Mouse (Mus musculus): ENCODE data around the gene Apeh.
"Not testable (repeated sequence)": the region's sequence is repeated elsewhere in the genome, so short reads cannot be mapped to it uniquely, and the experiment has no call there.

The Apeh gene

DNA sequence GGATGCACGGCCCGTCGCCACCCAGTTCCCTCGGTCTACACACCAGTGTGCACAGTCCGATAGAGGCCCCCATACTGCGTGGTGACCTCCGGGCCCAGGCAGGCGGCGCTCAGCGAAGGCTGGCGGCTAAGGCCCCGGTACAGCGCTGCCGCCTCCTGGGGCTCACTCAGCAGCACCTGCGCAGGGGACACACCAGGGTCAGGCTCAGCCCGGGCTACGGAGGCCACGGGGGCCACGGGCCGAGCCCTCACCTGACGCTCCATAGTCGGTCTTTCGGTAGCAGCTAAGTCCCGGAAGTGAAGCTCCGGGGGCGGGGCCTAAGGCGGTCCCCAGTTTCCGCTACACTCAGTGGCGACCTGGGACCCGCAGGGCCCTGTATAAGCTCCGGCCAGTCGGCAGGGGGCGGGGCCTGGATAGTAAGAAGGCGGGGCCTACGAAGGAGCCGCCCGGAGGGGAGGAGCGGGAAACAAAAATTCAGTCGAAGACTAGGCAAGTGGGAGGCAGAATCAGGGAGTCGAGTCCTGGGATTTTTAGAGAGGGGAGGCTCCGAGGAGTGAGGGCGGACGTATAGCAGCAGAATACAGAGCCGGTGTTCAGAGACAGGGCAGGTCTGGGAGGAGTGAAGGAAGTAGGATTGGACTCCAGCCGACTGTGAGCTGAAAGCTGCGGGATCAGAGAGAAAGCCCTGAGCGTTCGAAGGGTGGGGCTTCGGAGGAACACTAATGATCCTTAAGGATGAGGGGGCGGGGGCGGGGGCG is at the start of gene Apeh:
Apeh (minus strand) TSS at position 423 of the 758 bp plus-strand sequence.
- DNase-seq (ENCODE audit: low read depth), result peak; percentile 95

DNA sequence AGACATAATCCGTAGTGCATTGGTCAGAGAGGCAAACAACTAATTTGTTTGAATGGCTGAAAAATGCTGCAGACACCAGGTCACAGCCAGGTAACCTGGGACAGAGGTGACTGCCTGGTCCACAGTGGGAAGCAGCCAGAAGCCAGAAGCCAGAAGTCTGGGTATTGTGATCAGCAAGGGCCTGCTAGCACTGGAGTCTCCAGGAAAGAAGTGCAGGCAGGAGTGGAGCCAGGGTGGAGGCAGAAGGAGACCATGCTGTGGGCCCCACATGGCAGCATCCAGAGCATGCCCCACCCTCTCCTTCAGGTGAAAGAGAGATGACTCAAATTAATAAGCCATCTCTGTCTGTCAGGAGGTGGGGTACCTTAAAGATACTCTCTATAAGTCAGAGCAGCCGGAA is 49.1 kb upstream of the Apeh start:
- DNase-seq (ENCODE audit: low read depth), result no peak

GRCm38 (mm10) chr9:108141387-108141786 is 47.0 kb upstream of the Apeh start:
- no peak for DNase-seq (ENCODE audit: low read depth)

DNA sequence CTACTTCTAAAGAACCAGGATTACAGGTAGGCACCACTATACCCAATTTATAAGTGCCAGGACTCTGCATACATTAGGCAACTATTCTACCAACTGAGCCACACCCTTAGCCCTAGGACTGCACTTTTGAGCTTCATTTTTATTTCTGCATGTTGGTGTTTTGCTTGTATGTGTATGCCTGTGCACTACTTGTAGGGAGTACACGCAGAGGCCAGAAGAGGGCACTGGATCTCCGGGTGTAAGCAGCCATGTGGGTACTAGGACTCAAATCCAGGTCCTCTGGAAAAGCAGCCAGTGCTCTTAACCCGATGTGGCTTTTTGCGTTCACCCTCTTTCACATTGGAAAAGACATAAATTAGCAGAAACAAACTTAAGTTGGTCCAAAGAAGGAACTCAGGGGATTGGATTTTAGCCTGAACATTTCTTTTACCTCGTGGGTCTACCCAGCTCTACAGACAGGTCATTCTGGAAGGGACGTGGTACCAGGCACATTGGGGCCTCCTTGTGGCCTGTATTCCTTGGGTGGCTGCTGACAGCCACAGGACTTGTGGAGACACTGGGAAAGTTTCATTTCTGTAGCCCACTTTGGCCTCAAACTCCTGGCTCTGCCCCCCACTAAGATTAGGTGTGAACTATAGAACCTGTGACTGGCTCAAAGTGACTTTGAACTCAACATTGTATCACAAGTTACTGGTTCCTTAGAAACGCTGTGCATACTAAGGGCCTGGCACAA is 45.7 kb upstream of the Apeh start:
- DNase-seq (ENCODE audit: low read depth), result peak; percentile 43

DNA sequence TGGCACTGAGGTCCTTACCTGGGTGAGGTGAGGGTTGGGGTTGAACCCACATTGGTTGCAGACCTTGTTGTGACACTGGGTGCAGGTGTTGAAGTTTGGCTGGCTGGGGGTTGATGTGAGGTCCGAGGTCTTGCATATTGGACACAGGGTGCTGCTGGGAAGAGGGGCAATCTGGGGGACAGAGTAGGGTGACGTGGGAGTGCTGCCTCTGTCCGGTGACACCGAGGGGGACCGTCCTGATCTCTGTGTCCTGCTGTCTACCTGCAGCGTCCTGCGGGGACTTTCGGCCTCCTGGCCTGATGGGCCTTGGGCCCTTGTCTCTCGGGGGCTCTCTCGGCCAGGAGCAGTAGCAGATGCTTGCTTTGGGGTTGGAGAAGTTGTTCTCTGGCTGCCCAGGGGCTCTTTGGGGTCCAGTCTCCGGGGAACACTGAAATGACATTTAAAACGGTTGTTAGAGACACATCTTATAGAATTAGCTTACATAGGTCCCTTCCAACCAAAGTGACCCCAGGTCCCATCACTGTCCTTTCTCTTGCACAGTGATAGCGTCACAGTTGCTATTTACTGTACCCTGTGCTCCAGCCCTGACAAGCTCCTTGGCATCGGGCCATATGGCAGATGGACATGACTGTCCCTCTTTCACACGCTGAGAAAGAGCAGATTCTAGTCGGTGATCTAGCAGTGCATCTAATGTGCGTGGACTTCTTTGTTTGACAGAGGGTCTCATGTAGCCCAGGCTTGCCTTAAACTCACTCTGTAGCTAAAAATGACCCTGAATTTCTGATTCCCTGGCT is 45.0 kb upstream of the Apeh start:
- no peak for DNase-seq (ENCODE audit: low read depth)

- DNase-seq (ENCODE audit: low read depth), result no peak
Measured at GRCm38 (mm10) chr9:108138118-108138517, 43.7 kb upstream of the Apeh start.

DNA sequence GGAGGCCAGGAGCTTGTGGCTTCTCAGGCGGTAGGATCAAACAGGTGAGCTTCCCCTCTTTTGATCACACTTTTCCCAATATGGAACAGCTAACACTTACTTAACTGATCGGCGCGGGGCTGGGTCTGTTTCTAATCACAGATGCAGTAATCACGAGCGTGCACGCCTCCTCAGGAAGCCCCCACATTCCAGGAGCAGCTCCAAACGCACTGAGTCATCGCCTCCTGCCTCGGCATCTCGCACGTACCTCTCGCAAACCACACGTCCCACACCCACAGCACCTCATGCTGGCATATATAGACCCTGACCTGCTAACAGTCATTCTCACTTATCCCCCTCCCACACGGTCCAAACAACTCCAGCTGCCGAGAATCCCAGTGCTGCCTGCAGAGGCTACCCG is 43.1 kb upstream of the Apeh start:
- DNase-seq (ENCODE audit: low read depth), result no peak

- DNase-seq (ENCODE audit: low read depth), result no peak
Measured at GRCm38 (mm10) chr9:108136930-108137462, 42.6 kb upstream of the Apeh start.

DNA sequence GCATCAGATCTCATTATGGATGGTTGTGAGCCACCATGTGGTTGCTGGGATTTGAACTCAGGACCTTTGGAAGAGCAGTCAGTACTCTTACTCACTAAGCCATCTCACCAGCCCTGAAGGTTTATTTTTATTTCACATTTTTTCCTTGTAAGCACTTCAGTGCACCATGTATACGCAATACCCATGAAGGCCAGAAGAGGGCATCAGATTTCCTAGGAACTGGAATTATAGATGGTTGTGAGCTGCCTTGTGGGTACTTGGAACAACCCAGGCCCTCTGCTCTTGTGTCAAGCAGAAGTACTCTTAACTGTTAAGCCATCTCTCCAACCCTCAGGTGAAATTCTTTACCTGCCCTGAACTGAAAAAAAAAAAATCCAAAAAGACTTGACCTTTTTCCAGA is 41.8 kb upstream of the Apeh start:
- peak; percentile 79 for DNase-seq (ENCODE audit: low read depth)

- not testable (repeated sequence) for DNase-seq (ENCODE audit: low read depth)
Measured at GRCm38 (mm10) chr9:108135679-108136078, 41.3 kb upstream of the Apeh start.

GRCm38 (mm10) chr9:108133478-108133877 is 39.1 kb upstream of the Apeh start:
- DNase-seq (ENCODE audit: low read depth), result no peak

DNA sequence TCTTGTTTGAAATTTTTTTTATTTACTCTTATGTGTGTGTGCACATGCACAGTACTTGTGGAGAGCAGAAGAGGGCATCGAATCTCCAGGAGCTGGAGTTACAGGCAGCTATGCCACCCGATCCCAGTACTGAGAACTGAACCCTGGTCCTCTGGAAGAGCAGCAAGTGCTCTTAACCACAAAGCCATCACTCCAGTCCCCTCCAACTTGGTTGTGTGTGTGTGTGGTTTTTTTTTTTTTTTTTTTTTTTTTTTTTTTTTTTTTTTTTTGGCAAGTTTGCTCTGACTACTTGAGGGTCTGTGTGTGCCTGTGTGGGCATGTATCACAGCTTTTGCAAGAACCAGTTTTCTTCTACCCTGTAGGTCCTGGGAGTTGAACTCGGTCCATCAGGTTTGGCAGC is 38.0 kb upstream of the Apeh start:
- no peak for DNase-seq (ENCODE audit: low read depth)

DNA sequence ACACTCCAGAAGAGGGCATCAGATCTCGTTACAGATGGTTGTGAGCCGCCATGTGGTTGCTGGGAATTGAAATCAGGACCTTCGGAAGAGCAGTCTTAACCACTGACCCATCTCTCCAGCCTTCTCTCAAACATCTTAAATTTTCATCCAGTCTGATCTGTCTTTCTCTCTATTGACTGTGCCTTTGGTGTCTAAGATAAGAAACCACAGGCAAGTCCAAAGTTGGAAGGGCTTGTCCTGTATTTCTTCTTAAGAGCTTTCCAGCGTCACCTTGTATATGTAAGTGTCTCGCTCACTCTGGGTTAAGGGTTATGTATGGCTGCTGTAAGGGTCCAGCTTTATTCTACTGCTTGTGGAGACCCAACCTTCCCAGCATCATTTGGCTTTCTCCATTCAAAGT is 37.1 kb upstream of the Apeh start:
- DNase-seq (ENCODE audit: low read depth), result no peak

- DNase-seq (ENCODE audit: low read depth), result no peak
Measured at GRCm38 (mm10) chr9:108129042-108129948, 34.9 kb upstream of the Apeh start.

DNA sequence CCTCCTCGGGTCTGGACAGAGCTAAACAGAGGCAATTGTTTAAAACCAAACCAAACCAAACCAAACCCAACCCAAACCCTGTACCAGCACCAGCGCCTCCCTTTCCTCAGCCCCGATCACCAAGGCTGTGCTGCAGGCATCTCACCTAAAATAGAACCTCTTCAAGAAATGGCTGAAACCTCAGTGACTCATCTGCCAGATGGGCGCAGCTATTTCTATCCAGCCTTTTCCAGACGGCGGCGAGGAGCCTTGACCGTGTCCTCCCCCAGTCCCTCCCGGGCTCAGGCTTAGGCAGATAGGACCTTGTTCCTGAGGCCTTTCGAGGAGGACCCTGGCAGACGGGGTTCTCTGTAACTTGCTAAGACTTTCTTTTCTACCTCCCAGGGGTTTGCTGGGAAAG is 33.8 kb upstream of the Apeh start:
- DNase-seq (ENCODE audit: low read depth), result no peak

- no peak for DNase-seq (ENCODE audit: low read depth)
Measured at GRCm38 (mm10) chr9:108126436-108127180, 32.2 kb upstream of the Apeh start.

- DNase-seq (ENCODE audit: low read depth), result no peak
Measured at GRCm38 (mm10) chr9:108125731-108126130, 31.3 kb upstream of the Apeh start.

- no peak for DNase-seq (ENCODE audit: low read depth)
Measured at GRCm38 (mm10) chr9:108123916-108124315, 29.5 kb upstream of the Apeh start.

DNA sequence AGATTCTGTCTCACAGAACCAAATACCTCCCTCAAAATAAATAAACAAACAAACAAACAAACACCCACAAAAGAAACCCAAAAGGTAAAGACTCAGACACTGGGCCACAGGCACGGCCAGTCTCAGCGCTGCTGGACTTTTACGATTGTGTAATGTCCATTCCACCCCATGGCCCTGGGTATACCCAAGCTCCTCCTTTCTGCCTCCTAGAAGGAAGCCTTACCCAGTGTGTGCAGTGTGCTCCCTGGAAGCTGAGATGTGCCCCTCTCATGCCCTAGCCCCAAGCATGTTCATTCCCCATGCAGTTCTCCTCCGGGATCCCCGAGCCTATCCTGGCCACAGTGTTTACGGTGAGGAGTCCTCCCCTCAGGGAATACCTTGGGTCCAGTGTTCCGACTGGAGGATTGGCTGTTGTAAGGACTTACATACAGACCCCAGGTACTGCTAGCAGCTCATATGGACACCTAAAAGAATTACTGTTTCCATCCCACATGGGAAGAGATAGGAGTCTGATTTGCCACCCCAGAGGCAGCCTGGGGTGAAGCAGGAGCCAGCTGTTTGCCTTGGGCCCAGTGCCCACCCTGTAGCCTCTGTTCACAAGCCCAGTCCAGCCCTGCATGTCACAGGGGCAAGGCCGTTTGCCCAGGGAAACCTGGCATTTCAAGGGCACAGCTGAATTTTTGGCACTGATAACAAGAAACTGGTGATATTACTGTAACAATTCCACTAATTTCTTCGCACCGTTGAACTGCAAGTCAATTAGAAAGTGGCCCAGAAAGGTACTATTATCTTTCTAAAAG is 27.0 kb upstream of the Apeh start:
- no peak for DNase-seq (ENCODE audit: low read depth)

DNA sequence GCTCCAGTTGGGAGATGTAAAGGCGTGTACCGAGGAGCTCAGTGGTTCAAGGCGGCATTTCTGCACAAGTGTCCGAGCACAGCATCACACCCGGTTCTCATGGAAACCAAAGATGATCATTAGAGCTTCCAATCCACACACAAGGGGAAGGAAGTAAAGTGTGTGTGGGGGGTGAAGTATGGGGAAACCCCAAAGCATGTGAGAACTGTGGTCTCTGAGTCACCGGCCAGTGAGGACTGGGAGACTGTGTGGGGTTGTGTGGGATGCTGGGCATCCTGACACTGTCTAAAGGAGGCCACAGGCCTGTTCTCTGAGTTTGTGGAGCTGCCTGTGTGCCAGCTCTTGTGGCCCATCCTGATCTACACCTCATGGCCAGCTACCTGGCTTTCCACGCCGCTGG is 26.3 kb upstream of the Apeh start:
- no peak for DNase-seq (ENCODE audit: low read depth)

Measured in naive thymus-derived CD4-positive, alpha-beta T cell, adult 2 months (primary cell).